Mouse (Mus musculus) liver, embryonic 14.5 days (tissue): ENCODE data around the gene Cbfb. TPM values are rescaled to one million over a fixed set of nuclear protein-coding genes. Genes with fewer than 3 reads are reported as not detected.

ENCODE experiments used
- ATAC-seq: fragments of 200-750 bp; cut with Nextera tagmentation; 2 replicates; pipeline ENCODE4 v1.8.0; 2017; ENCODE audit warnings: moderate number of reproducible peaks, mild to moderate bottlenecking, moderate library complexity; ENCODE audit not compliant: insufficient read depth
- DNase-seq, 3 experiments: peaks; one replicate each; pipeline ENCODE4 v3.0.0-alpha.2; 2012 to 2013; ENCODE audit warnings: low read depth in 3 of 3, low spot score in 3 of 3
- H3K27ac ChIP-seq: fragments of 300-500 bp; sonication (generic); 2 replicates; pipeline ENCODE4 v1.5.1; 2014; ENCODE audit warnings: moderate library complexity, mild to moderate bottlenecking, control low read depth, inconsistent platforms
- H3K27me3 ChIP-seq: fragments of 300-500 bp; sonication (generic); 2 replicates; pipeline ENCODE4 v1.6.1; 2014; ENCODE audit warnings: mild to moderate bottlenecking, low read length, moderate library complexity; ENCODE audit not compliant: control insufficient read depth, insufficient read depth
- H3K36me3 ChIP-seq: fragments of 300-500 bp; sonication (generic); replicated peaks from 2 replicates; pipeline ENCODE4 v1.6.1; 2014; ENCODE audit warnings: low read depth; ENCODE audit not compliant: control insufficient read depth, insufficient read depth
- H3K4me1 ChIP-seq, 2 experiments: fragments of 200-500 bp in 1 of 2; fragments of 300-500 bp in 1 of 2; sonication (generic) in 1 of 2; replicated peaks; 2 replicates each; pipeline ENCODE4 v1.6.1; 2012 to 2014; ENCODE audit warnings: antibody characterized with exemption in 1 of 2, inconsistent platforms in 1 of 2, low read length in 1 of 2; ENCODE audit not compliant: control insufficient read depth in 2 of 2, insufficient read depth in 2 of 2
- H3K4me2 ChIP-seq: fragments of 300-500 bp; sonication (generic); 2 replicates; pipeline ENCODE4 v1.6.1; 2014; ENCODE audit warnings: low read depth, mild to moderate bottlenecking, control low read depth, moderate library complexity
- H3K4me3 ChIP-seq, 2 experiments: fragments of 200-500 bp in 1 of 2; fragments of 300-500 bp in 1 of 2; sonication (generic) in 1 of 2; 2 replicates each; pipeline ENCODE4 v1.5.1; 2012 to 2014; ENCODE audit warnings: low read depth in 2 of 2, low read length in 2 of 2, mild to moderate bottlenecking in 2 of 2, control low read depth in 1 of 2, inconsistent platforms in 1 of 2, moderate library complexity in 1 of 2; ENCODE audit not compliant: insufficient read depth in 1 of 2
- H3K9ac ChIP-seq: fragments of 300-500 bp; sonication (generic); replicated peaks from 2 replicates; pipeline ENCODE4 v1.6.1; 2014; ENCODE audit warnings: mild to moderate bottlenecking, control low read depth, moderate library complexity
- H3K9me3 ChIP-seq: fragments of 300-500 bp; sonication (generic); 2 replicates; pipeline ENCODE4 v1.6.1; 2016; ENCODE audit warnings: low read length, mixed read lengths; ENCODE audit not compliant: control insufficient read depth
- CTCF ChIP-seq: IDR thresholded peaks from 2 replicates; pipeline ENCODE4 v1.5.1; 2016; ENCODE audit warnings: antibody characterized with exemption, low read depth, control low read depth
- EP300 ChIP-seq: IDR thresholded peaks from 2 replicates; pipeline ENCODE4 v1.6.1; 2016; ENCODE audit warnings: antibody characterized with exemption, low read depth
- WGBS: fragments of 180-500 bp; shearing (Covaris S2); extraction: QIAGEN DNeasy Blood & Tissue Kit; methylation state at CpG from one replicate; pipeline ENCODE4 v1.1.7; 2014; ENCODE audit not compliant: insufficient replicate concordance; 5-methylcytosine and 5-hydroxymethylcytosine counted together
- polyA plus RNA-seq, 2 experiments: library from polyadenylated mRNA; depleted of rRNA in 1 of 2; stranded (reverse) in 1 of 2; unstranded in 1 of 2; fragments of >200 nt; fragmentation: Nextera tagmentation in 1 of 2; extraction: Ambion mirVana in 1 of 2; gene quantifications; 2 replicates each; pipeline versions ENCODE4 v1.2.1 to v1.2.3; 2012 to 2014

The Cbfb gene
- polyA plus RNA-seq, 2 experiments: 5.8 to 7.5 TPM

DNA sequence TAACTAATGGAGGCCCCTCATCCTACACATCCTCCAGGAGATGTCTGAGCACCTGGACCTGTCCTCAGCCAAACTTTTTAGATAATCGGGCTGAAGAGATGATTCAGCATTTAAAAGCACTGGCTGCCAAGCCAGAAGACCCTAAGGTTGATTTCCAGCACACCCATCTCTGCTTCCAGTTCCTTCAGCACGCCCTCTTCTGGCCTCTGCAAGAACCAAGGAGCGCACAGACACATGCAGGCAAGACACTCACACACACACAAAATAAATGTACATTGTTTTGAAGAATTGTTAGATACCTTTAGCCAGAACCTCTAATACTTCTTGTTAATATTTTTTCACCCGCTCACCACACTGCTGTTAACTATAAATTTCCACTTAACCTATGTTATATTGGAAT, 18.8 kb upstream of the Cbfb start:
- Histone ChIP-seq H3K4me2 (no peak overlapping the region), H3K27ac (no peak overlapping the region), H3K36me3 (no peaks in the 10 kb centered on the region), H3K9me3 (no peaks in the 10 kb centered on the region), H3K27me3 (peaks cover 10% of the 10 kb centered on the region), H3K9ac (no peak overlapping the region), H3K4me1 (no peaks in the 10 kb centered on the region), H3K4me3 (no peak overlapping the region)
- WGBS: 37% methylated on average over 4 of the region's 4 CpGs
- no peak for ATAC-seq
- TF ChIP-seq EP300 (no peak), CTCF (0 out of 2 replicates have a peak, but pooled peaks have one; percentile 3)
- no peak for DNase-seq

DNA sequence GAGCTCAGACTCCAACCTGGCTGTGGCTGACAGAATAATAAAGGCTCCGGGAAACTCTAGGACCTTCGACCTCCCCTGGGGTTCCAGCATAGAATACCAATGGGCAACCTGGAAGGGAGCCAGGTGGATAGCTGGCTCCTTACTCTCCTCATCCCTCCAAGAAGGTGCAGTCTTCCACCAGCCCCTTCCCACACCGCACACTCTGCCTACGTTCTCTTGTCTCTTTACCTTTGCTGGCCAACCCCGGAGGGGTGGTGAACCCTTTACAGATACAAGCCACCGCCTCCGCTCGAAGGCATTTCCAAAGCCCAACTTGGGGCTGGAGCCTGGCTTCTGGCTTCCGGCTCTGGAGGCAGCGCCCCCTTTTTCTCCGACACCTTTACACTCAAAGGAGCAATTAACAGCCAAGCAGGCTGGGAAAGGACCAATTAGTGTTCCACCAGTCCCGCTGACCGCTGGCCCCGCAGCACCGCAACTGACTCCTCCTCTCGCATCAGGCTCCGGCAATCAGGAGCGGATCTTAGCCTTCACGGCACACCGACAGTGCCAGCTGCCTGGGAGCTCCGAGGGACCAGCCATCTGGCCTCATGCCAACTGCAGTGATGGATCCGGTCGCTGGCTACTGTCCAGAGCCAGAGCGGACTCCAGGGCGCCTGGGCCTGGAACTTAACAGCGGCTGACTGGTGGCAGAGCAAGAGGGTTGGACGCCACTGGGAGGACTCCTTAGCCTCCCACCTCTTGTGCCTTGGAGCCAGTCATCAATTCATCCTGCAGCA, 17.7 kb upstream of the Cbfb start:
- H3K27ac ChIP-seq: no peak overlapping the region
- H3K4me3 ChIP-seq: 0 out of 4 replicates have a peak overlapping the region, but pooled peaks of 1 of the 2 experiments have one; percentile 12
- ATAC-seq: no peak
- H3K9me3 ChIP-seq: no peaks in the 10 kb centered on the region
- peak overlapping the region; percentile 47 for H3K4me2 ChIP-seq
- H3K4me1 ChIP-seq: no peaks in the 10 kb centered on the region
- H3K9ac ChIP-seq: no peak overlapping the region
- WGBS: 12% methylated on average over 27 of the region's 27 CpGs
- DNase-seq: no peak
- TF ChIP-seq EP300 (no peak), CTCF (no peak)
- no peaks in the 10 kb centered on the region for H3K36me3 ChIP-seq
- H3K27me3 ChIP-seq: peaks cover 10% of the 10 kb centered on the region

DNA sequence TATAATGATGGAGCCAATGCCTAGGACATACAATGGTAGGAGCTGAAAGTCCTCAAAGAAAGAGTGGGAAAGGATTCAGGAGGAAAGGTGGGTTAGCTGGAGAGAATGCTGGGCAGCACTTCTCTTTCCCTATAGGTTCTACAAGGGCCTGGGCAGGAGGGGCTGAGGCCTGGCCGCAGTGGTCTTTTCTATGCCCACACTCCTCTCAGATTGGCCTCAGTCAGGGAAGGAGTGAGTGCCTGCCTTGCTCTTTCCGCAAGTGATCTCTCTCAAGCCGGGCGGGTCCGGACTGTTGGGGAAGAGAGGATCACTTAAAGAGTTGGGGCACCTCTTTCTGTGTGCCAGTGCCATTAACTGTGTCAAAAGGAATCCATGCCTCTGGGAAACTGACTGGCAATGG, 16.2 kb upstream of the Cbfb start:
- no peak for DNase-seq
- no peaks in the 10 kb centered on the region for H3K4me1 ChIP-seq
- no peak overlapping the region for H3K4me2 ChIP-seq
- TF ChIP-seq CTCF: no peak
- no peak for TF ChIP-seq EP300
- no peak overlapping the region for H3K9ac ChIP-seq
- no peak for ATAC-seq
- WGBS: 67% methylated on average over 5 of the region's 5 CpGs
- H3K36me3 ChIP-seq: no peaks in the 10 kb centered on the region
- H3K4me3 ChIP-seq: no peak overlapping the region
- no peaks in the 10 kb centered on the region for H3K9me3 ChIP-seq
- peaks cover 10% of the 10 kb centered on the region for H3K27me3 ChIP-seq
- no peak overlapping the region for H3K27ac ChIP-seq

DNA sequence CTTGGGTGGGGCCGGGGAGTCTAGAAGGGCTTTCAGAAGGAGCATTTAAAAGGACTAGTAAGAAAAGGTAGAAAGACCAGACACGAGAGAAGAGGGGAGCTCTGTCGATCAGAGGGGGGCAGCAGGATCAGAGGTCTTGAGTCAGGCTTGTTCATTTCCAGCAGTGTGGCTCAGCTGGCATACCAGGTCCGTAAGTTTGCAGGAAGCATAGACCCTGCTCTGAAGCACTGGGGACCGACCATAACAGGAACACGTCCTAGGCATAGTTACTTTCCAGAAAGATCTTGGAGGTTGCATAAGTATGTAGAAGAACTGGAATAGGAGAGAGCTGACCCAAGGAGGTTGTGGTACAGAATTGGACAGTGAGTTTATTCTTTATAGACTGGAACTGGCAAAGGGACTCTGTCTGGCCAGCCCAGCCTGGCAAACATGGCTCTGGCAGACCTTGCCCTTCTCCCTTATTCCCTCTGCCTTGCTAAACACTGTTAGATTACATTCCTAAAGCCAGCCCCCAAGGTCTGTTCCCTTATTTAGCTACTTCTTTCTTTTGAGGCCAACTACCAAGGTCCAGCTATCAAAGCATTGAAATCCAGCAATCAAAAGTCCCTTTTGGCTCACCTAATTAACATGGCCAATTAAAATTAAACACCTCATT, 15.3 kb upstream of the Cbfb start:
- H3K36me3 ChIP-seq: no peaks in the 10 kb centered on the region
- H3K9me3 ChIP-seq: no peaks in the 10 kb centered on the region
- no peak overlapping the region for H3K4me3 ChIP-seq
- H3K4me2 ChIP-seq: no peak overlapping the region
- ATAC-seq (no peak), DNase-seq (no peak)
- H3K4me1 ChIP-seq: no peaks in the 10 kb centered on the region
- H3K27ac ChIP-seq: no peak overlapping the region
- no peak overlapping the region for H3K9ac ChIP-seq
- H3K27me3 ChIP-seq: peaks cover 10% of the 10 kb centered on the region
- TF ChIP-seq EP300: no peak
- no peak for TF ChIP-seq CTCF
- WGBS: 61% methylated on average over 6 of the region's 6 CpGs

DNA sequence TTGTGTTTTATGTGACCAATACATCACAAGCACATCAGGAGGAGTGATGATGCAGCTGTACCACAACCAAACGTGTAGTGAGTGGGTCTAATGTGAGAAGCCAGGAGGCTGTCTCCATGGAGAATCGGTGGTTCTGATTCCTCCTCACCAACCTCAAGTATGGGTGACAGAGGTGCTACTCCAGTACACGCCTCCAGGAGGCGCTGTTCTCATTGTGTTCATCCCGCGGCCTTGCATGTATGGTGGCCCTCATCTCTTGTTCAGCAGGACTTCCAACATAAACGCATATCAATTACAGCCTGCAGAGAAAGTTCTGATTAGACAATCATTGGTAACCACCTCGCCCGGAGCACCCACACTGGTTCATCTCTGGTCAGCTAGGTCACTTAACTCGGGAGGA, 12.9 kb upstream of the Cbfb start:
- 35% methylated on average over 10 of the region's 10 CpGs for WGBS
- H3K27ac ChIP-seq: no peak overlapping the region
- H3K36me3 ChIP-seq: no peaks in the 10 kb centered on the region
- DNase-seq: peak in 2 of 3 experiments; percentile 22 to 33
- no peak overlapping the region for H3K4me2 ChIP-seq
- TF ChIP-seq CTCF: peak; percentile 82
- no peak for TF ChIP-seq EP300
- no peaks in the 10 kb centered on the region for H3K9me3 ChIP-seq
- peaks cover 5% of the 10 kb centered on the region for H3K27me3 ChIP-seq
- ATAC-seq: no peak
- no peak overlapping the region for H3K4me3 ChIP-seq
- H3K4me1 ChIP-seq: no peaks in the 10 kb centered on the region
- H3K9ac ChIP-seq: no peak overlapping the region
